Mouse (Mus musculus) heart, postnatal 14 days (tissue): ENCODE measurements around the gene Ckap2l. TPM values are rescaled to one million over a fixed set of nuclear protein-coding genes. Genes with fewer than 3 reads are reported as not detected.

Source experiments
- DNase-seq, 2 experiments: peaks; one replicate each; pipeline ENCODE4 v3.0.0; 2021 to 2022
- intact Hi-C: fragments of 180-260 bp; cut with DNase I; formaldehyde crosslinking; loops from one replicate; pipeline ENCODE4 v1.15.1; 2025
- long read RNA-seq, 2 experiments: library from polyadenylated mRNA; stranded (forward); transcript quantifications; one replicate each; pipeline ENCODE4 v2.0.0; 2021
- total RNA-seq, 2 experiments: library from RNA; stranded (reverse); gene quantifications; 2 replicates each; pipeline ENCODE4 v1.2.3; 2021

Gene Ckap2l
- total RNA-seq, result 1 to 10 TPM; 3.4 to 6.0 TPM
- long read RNA-seq, experiment 1, partial matches to known transcripts, result 0 of 4 reads
- long read RNA-seq, experiment 1, other reads (novel, unspliced or antisense), result 1 of 4 reads
- long read RNA-seq, experiment 2, partial matches to known transcripts, result 0 of 2 reads
- long read RNA-seq, experiment 2, other reads (novel, unspliced or antisense), result 2 of 2 reads

DNA sequence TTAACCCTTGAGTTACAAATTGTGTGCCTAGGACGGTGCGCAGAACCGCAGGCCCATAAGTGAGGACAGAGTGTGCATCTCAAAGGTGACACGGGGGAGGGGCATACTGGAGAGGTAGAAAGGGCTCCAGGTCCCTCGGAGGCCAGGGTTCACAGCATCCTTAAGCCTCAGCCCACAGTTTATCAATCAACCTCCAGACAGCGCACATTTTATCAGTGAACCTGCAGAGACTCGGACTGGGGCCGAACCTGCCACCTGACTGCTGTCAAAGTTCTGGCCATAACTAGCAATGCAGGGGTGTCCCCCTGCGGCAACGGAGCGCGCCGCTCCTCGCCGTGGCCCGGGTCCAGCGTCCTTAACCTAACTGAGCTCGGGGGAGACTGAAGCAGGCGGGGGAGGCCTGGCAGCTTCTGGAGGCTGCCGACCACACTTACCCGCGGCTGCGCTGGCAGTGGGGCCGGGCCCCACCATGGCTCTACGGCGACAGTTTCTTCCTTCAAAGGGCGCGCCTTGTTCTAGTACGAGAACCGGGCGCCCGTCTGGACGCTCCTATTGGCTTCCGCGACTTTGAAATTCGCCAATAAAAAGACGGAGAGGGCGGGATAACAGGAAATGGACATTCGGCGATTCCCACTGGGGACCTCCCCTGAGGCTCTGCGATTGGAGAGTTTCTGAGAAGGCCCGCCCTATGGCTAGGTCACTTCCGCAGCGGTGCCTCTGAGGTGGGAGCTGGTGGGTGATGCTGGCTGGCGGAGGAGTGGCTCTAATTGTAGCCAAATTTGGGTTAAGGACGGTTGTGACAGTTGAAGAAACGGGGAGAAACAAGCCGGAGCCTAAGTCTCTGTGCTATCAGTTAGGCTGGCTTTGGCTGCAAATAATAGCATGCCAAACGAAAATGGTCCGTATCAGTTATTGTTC lies at the start of gene Ckap2l:
Gene Ckap2l, minus strand, starts transcription at position 542 of the 918 bp plus-strand sequence.
- DNase-seq, result peak; percentile 95 to 98
- intact Hi-C loops, result loop anchor here (2.0 to 5.0 kb wide), 2 partner anchors 95 to 112 kb away; no protein-coding TSS in a partner anchor

DNA sequence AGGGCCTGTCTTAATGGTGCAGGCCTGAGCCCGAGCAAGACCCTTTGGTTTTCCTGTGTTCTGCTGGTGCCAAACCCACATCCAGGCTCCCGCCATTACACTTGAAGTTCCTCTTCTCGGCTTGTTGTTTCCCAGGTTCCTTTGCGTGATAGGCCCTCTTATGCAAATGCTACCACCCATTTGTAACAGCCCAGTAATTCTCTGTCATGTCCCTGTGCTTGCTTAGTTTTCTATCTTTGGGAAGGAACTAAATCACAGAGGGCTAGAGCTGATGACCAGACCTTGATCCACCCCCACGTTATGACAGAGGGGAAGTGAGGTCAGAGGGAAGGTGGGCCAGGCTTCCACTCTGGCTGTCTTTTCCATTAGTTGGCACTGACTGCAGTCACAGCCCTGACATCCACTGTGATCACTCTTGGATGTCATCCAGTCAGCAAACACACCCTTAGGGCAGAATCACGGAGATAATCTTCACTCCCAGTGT lies 41.2 kb upstream of the Ckap2l start:
- intact Hi-C loops, result no loop called here
- no peak for DNase-seq

DNA sequence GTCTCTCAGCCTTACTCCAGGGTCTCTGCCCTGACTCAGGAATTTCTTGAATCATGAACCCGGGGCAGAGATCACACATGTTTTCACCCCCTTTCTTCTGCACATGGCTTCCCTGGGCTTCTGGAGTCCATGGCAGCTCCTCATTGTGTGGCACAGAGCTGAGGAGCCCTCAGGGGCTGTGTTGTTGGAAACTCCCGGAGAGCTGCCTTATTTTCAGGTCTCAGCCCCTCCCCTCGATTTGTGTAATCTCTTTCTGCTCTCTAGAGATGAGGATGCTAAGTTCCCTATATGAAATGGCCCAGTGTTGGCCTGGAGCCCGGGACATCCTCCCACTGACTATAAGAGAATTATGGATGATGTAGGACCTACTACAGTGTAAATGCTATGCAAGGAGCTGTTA lies 36.5 kb upstream of the Ckap2l start:
- intact Hi-C loops, result no loop called here
- DNase-seq, result no peak

DNA sequence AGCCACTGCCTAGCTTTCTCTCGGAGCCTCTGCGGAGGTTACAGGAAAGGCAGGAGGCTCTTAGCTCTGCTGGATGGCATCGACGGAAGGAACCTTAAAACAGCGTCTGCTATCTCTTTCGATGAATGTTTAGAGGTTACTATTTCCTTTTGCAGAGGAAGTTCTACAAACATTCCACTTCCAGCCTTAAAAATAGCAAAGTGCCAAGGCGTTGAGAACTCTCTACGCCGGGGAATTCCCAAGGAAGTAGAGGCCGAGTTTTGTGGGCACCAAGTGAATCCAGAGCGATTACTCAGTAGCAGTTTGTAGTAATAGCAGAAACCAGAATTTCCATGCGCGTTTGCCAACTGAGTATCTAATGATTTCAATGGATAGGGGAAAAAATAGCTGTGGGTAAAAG lies 33.5 kb upstream of the Ckap2l start:
- DNase-seq, result no peak
- intact Hi-C loops, result no loop called here

DNA sequence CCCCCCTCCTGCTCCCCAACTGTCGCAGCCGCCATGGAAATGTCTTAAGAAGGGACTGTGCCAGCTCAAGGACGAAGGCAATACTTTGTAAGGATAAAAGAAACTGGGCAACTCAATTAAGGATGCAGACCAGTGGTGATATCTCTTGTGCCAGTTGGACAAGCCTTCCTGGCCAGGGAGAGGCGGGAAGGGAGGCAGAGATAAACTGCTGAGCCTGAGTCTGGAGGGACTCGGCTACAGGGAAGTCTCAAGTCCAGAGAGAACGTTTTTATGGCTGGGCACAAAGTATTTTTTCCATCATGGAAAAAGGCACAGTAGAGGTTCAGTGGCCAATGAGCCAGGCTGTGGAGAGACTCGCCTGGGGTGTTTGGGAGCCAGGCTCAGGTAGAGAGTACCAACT lies 33.0 kb upstream of the Ckap2l start:
- intact Hi-C loops, result no loop called here
- no peak for DNase-seq

DNA sequence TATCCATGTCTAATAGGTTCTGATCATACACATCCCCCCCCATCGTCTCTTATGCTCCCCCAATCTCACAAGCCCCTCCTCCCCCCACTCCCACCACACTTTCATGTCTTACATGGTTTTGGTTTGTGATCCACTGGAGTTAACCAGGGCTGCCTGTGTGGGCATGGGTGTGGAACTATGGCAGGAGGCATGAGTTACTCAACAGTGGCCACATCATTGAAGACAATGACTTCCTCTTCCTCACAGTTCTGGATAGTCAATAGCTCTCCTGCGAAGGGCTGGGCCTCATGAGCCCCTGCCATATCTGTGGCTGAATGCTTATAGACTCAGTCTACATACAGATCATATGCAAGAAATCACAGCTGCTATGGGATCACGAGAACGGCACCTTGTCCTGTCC lies 31.2 kb upstream of the Ckap2l start:
- intact Hi-C loops, result no loop called here

DNA sequence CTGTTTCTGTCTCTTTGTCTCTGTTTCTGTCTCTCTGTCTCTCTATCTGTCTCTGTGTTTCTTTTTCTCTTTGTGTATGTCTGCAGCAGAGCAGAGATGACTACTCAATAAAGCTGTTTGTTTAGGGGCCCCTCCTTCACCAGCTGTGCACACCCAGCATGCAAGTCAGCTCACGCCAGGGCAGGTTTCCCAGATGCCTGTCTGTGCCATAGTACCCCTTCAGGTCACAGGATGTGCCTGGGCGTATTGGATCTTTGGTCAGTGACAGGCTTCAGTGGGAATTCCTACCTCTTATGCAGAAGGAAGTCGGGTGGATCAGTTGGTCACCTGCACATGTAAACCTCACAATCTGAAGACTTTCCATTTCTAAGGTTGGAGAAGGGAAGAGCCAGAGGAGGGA lies 27.2 kb upstream of the Ckap2l start:
- intact Hi-C loops, result no loop called here

More for the DNA sequence above, 31.2 kb upstream of the Ckap2l start:
- DNase-seq, result no peak

DNA sequence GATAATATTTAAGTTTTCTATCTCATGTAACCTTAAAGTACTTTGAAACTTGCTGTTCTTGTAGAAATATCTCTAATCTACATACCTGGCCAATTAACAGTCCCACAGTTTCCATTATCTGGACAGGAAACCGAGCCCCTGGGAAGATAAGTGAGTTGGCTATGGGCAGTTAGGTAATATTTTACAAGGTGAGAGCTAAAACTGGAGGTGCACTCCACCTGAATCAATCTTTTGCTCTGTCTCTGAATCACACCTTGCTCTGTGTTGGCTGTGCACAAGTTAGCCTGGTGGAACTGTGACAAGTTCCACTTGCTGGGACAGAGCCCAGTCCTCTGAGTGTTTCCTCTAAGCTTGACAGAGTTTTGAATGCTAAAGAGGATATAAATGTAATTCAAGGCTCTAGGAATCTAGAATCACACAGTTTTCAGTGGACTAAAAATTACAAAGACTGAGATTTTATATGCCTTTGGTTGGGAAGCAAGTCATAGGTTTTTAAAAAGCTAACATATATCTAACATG lies 25.2 kb upstream of the Ckap2l start:
- intact Hi-C loops, result no loop called here
- DNase-seq, result no peak

More for the DNA sequence above, 27.2 kb upstream of the Ckap2l start:
- DNase-seq, result no peak

DNA sequence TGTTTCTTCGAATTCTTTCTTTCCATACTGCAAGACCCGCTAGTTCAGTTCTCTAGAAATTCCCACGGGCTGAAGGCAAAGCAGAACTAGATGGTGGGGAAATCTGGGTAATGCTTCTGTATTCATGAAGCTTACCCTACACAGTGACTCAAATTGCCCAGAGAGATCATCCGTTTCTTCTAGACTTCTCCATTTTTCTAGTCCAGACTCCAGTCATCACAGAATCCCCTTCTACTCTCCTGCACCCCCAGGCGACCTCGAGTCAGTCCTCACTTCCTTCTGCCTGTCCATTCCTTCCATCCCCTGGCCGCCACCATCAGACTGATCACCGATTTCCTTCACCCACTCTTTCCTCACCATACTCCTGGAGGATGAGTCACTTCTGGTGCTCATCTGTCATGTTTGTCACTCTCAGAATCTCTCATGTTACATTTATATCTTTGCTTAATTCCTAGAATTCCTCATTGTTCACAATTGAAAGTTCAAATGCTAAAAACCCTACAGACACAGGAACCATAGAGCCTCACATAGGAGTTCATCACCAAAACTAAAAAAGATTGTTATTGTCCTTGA lies 23.1 kb upstream of the Ckap2l start:
- intact Hi-C loops, result no loop called here
- DNase-seq, result no peak

DNA sequence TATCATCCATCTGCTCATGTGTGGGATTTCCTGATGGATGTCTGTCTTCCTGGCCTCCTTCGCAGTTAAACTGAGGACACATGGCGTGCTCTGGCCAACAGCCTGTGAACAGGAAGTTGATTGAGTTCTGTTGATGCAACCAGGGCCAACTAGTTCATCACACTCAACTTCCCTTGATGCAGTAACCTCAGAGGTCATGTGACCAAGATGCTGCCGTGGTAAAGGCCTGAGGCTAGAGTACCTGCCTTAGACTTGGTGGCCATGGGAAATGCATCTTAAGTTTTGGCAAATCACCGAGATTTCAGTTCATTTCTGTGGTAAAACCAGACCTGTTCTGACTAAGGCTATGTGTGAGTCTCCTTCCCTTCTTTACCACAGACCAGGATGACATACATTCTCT lies 18.8 kb upstream of the Ckap2l start:
- intact Hi-C loops, result no loop called here
- no peak for DNase-seq

DNA sequence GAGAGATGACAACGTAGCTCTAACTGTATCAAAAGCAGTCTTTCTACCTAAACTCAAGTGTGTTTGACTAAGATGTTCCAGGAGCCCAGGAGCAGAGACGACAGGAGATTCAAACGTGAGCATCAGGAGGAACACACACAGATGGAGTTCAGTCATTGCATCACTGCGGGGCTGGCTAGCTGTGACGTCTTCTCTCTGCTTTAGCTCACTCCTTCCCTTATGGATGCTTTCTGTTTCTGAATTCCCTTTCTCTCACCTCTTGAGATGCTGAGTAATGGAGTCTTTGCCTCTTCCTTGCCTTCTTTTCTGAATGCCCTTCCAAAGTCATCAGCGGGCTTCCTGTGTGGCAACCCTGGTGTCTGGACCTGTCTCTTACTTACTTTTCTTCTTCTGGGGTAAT lies 17.9 kb upstream of the Ckap2l start:
- intact Hi-C loops, result no loop called here
- DNase-seq, result no peak

DNA sequence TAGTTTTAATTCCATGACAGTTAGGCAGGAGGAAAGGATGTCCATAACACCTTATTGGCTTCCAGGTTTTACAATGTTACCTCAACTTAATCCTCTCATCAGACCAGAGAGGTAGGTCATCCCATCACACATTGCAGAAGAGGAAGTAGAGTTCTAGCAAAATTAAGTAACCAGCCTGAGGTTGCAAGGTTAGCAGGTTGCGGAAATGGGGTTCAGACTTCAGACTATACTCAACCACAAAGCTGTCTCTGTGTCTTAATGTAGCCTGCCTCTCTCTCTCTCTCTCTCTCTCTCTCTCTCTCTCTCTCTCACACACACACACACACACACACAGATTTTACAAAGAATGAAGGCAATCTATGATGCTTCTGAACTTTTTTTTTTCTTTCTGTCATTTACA lies 16.9 kb upstream of the Ckap2l start:
- intact Hi-C loops, result no loop called here
- no peak for DNase-seq

DNA sequence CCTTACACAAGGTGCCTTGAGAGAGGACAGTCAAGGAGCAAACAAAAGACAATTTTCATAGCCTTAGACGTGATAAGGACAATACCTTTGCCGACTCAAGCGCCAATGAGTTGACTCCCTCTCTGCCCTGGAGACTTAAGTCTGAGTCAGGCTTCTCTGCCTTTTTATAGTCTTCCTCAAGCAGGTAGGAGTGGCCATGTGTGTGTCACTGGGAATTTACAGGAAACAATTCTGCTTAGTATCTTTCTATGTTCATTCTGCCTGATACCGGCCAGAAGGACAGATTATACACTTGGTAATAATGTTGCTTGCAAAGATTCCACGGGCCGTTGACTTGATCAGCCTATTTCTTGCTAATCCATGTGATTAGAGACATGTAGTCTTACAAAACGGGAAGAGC lies 12.8 kb upstream of the Ckap2l start, which contains the start of gene Il1a:
Gene Il1a, minus strand, starts transcription at position 137 of the 400 bp plus-strand sequence.
- intact Hi-C loops, result no loop called here
- DNase-seq, result no peak

DNA sequence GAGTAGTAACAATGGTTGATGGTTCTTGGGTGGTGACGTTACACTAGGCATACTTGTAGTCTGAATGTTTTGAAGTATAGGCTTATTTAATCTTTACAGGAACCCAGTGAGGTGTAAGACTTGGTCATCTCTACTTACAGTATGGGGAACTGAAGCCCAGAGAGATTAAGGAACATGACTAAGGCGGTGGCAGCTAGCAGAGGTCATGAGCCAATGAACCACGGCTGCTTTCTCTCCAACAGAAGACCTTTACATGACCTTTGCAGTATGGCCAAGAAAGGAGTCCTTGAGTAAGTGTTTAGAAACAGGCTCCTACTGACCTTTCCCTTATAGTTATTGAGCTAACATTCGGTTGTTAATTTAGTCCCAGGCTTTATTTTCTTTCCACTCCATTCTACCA lies 9.0 kb upstream of the Ckap2l start:
- no peak for DNase-seq
- intact Hi-C loops, result no loop called here

DNA sequence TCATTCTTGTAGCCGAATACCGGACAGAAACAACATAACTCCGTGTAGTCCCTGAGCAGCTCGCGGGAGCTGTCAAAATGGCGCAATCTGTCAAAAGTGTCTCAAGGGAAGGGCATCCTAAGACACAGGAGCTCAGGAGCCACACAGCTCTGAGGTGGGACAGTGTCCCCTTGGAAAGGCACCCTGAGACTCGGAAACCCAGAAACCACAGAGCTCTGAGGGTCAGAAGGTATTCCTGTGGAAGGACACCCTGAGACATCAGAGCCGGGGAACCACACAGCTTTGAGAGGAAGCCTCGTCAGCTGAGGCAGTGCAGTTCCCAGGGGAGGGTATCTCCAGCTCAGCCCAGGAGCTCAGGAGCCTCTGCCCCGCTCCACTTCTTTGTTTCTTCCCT lies 574 bp upstream of the Ckap2l start:
- intact Hi-C loops, result loop anchor here (2.0 to 5.0 kb wide), 2 partner anchors 95 to 111 kb away; no protein-coding TSS in a partner anchor
- no peak for DNase-seq

DNA sequence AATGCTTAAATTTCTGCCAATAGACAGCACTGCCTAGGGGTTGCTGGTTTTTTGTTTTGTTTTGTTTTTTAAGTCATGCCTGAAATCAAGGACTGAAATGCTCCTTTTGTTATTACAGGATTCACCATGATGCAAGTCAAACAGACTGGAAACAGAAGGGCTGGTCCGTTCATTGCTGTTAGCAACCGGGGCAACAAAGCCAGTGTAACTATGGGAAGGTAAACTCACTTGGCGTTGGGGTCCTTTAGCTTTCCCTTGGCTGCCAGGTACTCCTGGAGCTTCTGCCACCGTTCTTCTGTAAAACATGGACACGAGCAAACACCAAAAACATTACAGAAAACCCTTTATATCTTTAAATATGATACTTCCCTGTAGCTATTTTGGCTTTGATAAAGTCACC lies 926 bp downstream of the Ckap2l start:
- intact Hi-C loops, result loop anchor here (2.0 to 5.0 kb wide), 2 partner anchors 96 to 113 kb away; no protein-coding TSS in a partner anchor
- DNase-seq, result no peak

DNA sequence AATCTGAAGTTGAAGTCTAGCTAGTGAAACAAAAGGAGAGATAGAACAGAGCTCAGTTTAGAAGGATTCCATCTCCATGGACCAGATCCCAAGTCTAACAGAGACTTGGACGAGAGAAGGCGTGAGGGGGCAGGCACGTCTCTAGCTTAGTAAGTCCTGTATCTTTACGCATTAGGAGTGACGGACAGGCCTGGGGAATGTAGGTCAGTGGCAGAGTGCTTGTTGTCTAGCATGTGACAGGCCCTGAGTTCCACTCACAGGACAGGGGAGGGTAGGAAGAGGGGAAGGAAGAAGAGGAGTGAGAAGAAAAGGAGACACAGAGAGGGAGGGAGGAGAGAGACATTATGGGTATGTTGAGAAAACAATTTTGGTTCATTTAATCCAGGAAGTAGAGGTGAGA lies 1.9 kb downstream of the Ckap2l start:
- DNase-seq, result no peak
- intact Hi-C loops, result loop anchor here (5.0 kb wide), 1 partner anchor 97 kb away; no protein-coding TSS in a partner anchor

DNA sequence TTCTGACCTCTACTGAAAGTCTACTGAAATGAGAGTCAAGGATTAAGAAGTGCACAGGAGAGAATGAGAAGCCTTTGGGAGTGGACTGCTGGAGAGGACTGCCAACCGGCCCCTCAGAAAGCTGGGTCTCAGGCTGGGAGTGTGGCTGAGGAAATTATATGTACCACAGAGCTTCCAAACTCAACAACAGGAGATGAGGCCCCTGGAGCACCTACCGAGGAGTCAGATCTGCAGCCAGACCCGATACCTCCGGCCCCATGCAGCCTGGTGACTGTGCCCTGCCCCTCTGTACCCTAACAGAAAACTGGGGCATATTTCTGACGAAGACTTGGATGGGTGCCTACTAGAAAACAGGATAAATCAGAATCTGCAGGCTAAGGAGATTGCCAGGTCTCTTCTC lies 23.2 kb downstream of the Ckap2l start:
- intact Hi-C loops, result no loop called here

DNA sequence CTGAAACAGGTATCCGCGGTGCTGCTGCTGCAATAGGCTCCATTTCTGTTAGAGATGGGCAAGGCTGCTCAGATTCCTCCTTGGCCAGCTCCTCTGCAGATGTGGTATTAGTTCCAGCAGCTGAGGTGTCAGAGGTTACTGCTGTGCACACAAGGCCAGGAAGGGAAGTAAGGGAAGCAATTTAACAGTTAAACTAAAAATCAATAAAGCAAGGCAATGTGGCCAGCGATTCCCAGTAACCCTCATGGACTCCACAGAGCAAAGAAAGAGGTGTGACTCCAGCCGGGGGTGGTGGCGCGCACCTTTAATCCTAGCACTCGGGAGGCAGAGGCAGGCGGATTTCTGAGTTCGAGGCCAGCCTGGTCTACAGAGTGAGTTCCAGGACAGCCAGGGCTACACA lies 26.4 kb downstream of the Ckap2l start:
- no peak for DNase-seq
- intact Hi-C loops, result no loop called here

More for the DNA sequence above, 23.2 kb downstream of the Ckap2l start:
- no peak for DNase-seq

DNA sequence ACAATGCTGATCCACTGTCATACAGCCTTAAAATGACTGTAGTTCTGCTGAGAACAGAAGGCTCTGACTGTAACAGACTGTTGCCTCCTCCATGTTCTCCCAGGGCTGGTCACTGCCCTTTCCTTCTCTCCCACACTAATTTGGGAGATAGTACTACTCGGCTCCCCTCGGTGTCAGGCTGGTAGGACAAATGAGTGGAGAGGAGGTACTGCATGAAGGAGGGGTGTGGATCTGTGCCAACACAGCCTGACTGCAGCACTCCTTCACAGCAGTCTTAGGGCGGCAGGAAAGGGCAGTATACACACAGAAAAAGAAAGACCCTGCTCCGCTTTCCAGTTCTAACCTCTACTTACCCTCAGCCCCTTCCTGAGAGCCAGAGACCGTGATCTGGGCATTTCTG lies 27.0 kb downstream of the Ckap2l start:
- no peak for DNase-seq
- intact Hi-C loops, result no loop called here

DNA sequence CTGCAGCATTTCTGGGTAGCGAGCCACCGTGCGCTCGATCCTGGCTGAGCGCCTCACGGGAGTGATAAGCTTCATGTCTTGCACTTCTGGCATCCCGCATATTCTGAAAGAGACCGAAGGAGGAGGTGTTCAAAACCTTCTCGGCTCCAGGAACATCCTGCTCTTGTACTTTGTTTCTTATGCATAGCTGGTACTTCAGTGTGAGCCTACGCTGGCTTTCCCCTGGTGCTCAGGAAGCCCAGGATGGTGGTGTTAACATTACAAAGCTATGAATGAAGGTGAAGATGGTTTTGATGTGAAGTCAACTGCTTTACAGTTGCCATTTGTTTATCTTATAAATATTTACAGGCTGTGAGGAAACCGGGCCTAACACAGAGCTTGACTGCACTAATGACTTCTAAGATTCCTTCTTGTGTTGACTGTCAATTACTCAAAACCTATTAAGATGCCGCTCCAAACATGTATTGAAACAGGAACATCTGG lies 27.8 kb downstream of the Ckap2l start:
- DNase-seq, result no peak
- intact Hi-C loops, result no loop called here
